Mouse (Mus musculus) thymus, postnatal 0 days (tissue): ENCODE measurements around the gene Gpr88. TPM values are rescaled to one million over a fixed set of nuclear protein-coding genes. Genes with fewer than 3 reads are reported as not detected.

ENCODE experiments used
- DNase-seq: peaks from one replicate; pipeline ENCODE4 v3.0.0-alpha.2; 2015; ENCODE audit warnings: low spot score
- polyA plus RNA-seq: library from polyadenylated mRNA; unstranded; fragments of >200 nt; fragmentation: Nextera tagmentation; extraction: Ambion mirVana; gene quantifications from 2 replicates; pipeline ENCODE4 v1.2.1, GENCODE M21; 2015

The Gpr88 gene
- polyA plus RNA-seq = 0.33 and 0.35 TPM in 2 replicates

- DNase-seq = no peak
Measured at GRCm38 (mm10) chr3:116253077-116253531, at the start of gene Gpr88. Gene Gpr88, minus strand, starts transcription at chr3:116253503.

- DNase-seq = no peak
Measured at GRCm38 (mm10) chr3:116302581-116302980, 49.3 kb upstream of the Gpr88 start.

GRCm38 (mm10) chr3:116301754-116302153 lies 48.5 kb upstream of the Gpr88 start:
- no peak for DNase-seq

DNA sequence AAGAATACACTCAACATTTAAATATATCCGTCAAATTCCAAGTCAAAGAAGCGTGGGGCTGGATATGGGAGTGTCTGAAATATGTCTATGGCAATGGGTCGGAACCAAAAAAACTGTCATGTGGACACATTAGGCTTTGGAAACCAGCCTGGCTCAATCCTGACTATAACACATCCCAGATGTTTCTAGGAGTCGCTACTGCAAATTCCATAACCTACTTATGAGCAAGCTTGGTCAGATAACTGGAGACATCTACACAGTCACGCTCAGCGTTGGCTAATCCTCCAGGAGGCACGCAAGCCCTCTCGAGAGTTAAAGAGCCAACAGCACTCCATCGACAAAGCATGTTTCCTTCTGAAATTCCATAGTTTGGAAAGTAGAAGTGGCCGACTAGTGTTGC lies 45.4 kb upstream of the Gpr88 start:
- no peak for DNase-seq

- no peak for DNase-seq
Measured at GRCm38 (mm10) chr3:116298003-116298402, 44.7 kb upstream of the Gpr88 start.

DNA sequence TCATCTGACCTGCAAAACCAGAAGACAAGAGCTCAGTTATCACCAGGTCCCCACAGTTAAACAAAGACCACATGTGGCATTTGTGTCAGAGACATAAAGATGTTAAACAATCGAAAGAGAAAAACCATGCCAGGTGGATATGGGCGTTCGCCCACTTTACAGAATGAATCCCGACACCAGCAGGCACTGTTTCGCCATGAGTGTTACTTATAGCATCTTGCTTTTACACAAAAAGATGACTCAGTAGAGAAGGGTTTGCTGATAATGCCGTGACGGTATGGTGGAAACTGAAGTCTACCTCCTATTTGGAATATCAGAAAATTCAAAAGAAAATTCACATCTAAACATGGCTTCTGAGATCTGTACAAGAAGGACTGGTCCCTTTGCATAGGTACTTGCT lies 43.9 kb upstream of the Gpr88 start:
- no peak for DNase-seq

- no peak for DNase-seq
Measured at GRCm38 (mm10) chr3:116290041-116290815, 36.9 kb upstream of the Gpr88 start.

DNA sequence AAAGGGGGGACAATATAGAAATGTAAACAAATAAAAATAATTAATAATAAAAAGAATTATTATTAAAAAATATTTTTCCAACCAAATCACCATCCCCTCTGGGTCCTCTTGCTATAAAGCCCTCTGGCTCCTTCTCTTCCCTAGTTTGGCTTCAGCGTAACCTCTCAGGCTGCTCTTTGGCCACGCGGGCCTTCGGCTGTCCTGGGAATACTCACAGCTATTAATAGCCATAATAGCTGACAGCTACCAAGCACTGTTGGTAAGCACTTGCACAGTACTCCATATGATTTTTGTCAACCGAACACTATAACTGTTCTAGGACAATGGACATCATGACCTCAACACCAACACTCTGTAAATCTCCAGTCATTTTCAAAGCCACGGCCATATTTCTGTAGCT lies 35.5 kb upstream of the Gpr88 start:
- DNase-seq = no peak

- no peak for DNase-seq
Measured at GRCm38 (mm10) chr3:116284735-116285134, 31.4 kb upstream of the Gpr88 start.

DNA sequence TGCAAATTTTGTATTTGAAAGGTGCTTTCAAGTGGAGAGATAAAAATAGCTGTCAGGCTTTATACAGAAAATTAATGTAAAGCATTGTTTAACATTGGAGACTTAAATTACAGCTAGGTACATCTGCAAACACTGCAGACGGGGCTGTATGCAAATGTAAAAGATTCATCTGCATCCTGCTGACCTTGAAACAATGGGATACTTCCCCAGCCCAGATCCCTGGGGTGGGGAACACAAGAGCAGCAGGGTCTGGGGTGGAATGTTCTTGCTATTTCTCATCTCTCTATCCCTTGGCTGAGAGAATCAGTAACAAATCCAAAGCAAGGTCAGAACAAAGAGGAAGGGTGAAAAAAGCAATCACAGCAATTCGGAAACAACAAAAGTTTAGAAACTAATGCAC lies 30.7 kb upstream of the Gpr88 start:
- DNase-seq = no peak

GRCm38 (mm10) chr3:116281663-116282062 lies 28.4 kb upstream of the Gpr88 start:
- DNase-seq = no peak

GRCm38 (mm10) chr3:116277146-116277545 lies 23.8 kb upstream of the Gpr88 start:
- DNase-seq = no peak

DNA sequence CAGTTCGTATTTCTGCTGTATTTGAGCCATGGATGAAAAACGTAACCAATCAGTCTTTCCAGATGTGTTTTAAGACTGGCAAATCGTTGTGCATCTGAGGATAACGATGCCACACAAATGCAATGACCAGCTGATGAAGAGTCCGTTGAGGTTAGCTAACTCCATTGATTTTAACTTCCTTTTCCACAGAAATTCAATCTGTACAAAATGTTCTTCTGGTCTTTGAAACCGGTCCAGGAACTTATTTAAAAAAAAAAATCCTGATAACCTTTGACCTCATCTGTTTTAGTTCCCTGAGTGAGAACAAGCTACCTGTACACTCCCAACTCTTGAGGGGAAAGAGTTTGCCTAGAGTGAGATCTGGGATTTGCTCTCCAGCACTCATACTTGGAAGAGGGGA lies 18.4 kb upstream of the Gpr88 start:
- no peak for DNase-seq

DNA sequence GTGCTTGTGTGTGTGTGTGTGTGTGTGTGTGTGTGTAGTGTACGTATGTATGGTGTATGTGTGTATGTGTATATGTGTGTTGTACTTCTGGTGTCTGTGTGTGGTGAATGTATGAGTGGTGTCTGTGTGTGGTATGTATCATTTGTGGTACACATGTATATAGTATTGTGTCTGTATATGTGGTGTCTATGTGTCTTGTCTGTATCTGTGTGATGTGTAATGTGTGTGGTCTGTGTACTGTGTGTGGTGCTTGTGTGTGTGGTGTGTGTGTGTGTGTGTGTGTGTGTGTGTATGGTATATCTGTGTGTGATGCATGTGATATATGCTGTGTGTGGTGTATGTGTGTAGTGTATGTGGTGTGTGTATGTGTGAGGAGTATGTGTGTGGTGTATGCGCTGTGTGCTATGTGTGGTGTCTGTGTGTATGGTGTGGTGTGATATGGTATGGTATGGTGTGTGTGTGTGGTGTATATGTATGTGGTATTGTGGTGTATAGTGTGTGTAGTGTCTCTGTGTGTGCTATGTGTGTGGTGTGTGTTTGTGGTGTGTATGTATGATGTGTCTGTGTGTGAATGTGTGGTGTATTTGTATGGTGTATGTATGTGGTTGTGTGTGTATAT lies 13.8 kb upstream of the Gpr88 start:
- DNase-seq = no peak

GRCm38 (mm10) chr3:116266360-116266759 lies 13.1 kb upstream of the Gpr88 start:
- no peak for DNase-seq

GRCm38 (mm10) chr3:116263977-116264376 lies 10.7 kb upstream of the Gpr88 start:
- no peak for DNase-seq

DNA sequence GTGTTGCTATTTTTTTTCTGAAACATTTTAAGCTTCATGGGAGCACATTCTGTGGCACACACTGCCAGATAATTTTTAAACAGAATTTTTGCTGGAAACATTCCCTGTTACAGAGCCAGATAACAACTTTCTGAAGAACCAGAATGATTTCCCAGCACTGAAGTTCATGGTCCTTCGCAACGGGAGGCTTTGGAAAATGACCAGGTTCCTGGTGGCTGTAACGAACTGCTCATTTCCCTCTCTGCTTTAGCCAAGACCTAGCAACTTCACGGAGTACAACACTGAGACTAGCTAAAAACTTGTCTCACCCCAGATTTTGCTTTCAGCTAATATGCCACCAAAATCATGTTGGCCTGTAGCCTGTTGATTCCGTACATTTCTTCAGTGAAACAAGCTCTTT lies 9.8 kb upstream of the Gpr88 start:
- DNase-seq = no peak

DNA sequence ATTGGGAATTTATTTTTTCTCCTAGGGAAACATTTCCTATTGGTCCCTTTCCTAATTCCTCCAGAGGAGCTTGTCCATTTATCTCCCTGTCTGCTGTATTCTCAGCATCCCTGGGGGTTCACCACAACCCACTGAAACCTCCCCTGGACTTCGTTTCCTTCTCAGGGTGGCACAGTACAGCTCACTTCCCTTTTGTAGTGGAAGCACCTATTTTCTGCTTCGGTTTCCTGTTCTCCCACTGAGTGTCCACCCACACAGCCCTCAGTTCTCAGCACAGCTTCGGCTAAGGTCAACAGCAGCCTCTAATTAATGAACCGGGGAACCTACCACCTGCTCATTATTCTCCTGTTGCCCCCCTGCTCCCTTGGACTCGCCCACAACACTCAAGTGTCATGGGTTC lies 2.8 kb upstream of the Gpr88 start:
- DNase-seq = no peak

DNA sequence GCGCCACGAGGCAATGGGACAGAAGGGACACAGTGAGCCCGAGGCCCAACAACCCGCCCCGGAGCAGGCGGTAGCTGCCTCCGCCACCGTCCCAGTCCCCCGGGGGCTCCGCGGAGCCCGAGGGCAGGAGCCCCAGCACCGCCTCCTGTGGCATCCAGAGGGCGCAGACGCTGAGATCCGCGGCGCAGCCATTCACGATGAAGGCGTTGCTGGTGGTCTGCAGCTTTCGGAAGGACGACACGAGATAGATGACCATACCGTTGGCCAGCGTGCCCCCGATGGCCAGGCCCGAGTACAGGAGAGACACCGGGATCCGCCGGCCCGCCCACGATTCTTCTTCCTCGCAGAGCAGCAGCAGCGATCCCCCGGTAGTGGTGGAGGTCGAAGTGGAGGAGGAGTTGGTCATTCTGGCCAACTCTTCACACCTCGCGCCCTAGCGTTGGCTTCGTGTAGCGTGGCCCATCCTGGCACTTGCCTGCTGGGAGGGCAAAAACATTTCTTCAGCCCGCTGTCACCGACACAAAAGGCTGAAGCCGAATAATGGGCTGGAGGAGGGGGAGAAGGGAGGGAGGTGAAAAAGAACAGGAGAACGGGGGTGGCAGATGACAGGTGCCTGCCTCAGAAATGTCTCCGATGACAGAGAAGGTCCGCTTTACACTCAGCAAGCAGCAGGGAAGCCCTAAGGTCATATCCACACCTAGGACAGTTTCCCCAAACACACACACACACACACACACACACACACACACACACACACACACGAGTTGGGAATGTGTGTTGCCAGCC lies 855 bp downstream of the Gpr88 start:
- DNase-seq = no peak

GRCm38 (mm10) chr3:116251481-116252254 lies 1.6 kb downstream of the Gpr88 start:
- no peak for DNase-seq

DNA sequence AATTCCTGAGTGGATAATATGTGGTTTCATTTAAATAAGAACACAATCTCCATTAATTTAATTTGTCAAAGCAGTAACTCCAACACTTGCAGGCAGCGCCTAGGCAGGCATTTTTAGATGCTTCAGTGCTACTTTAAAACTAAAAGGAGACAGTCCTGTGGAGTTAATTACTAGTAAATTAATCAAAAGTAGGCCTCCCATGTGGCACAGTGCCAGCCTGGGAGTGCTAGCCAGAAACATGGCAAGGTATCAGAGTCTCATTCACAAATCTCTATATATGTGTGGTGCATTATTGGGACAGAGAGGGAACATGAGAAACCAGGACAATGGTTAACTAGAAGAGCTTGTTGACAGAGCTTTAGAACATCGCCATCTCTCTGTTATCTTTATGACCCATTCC lies 4.3 kb downstream of the Gpr88 start:
- no peak for DNase-seq
